Mouse (Mus musculus) bone marrow macrophage, adult 2 months (primary cell): ENCODE measurements around the gene Map2k3.

Source experiments
- CTCF ChIP-seq: IDR thresholded peaks from 2 replicates; pipeline ENCODE4 v1.5.1; 2012; ENCODE audit warnings: low read depth, mild to moderate bottlenecking, low read length, moderate library complexity
- POLR2A ChIP-seq: IDR thresholded peaks from 2 replicates; pipeline ENCODE4 v1.6.1; 2012; ENCODE audit warnings: mild to moderate bottlenecking, low read depth, low read length, borderline replicate concordance

DNA sequence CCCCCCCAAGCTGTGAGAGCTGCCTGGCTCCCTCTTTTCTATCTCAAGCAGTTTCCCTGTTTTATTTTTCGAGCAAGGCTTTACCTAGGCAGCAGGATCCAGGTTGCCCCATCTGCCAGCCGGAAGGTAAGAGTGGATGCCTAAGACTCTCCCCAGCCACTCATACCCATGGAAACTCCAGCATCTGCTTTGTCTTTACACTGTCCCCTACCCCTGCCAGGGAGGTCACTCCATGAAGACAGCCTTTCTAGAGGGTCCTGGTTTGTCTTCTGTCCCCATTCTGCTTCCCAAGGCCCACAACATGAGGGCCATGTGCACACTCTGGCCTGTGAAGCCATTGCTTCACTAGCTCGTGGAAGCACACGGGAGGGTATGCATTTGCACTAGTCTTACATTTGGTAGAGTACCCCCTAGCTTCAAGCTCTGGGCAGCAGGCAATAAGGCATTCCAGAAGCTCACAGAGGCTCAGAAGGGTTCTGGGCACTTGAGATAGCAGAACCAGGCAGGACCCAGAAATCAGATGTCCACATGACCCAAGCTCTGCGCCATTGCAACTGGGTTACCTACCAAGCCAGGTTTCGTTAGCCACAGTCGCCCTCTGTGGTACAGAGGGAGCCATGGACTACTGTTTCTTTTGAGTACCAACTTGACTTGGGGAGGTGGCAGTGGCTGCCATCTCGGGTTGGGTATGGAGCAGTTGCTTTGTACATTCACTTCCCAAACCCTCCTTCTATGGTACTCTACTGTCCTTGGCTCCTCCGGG lies 24.0 kb downstream of the Map2k3 start:
- TF ChIP-seq POLR2A (no peak), CTCF (no peak)
